Mouse (Mus musculus): ENCODE data around the gene Hist1h2aa. TPM values are rescaled to one million over a fixed set of nuclear protein-coding genes. Genes with fewer than 3 reads are reported as not detected.

Hist1h2aa gene
- polyA plus RNA-seq, 1 experiment from 2014 or later, result not detected

DNA sequence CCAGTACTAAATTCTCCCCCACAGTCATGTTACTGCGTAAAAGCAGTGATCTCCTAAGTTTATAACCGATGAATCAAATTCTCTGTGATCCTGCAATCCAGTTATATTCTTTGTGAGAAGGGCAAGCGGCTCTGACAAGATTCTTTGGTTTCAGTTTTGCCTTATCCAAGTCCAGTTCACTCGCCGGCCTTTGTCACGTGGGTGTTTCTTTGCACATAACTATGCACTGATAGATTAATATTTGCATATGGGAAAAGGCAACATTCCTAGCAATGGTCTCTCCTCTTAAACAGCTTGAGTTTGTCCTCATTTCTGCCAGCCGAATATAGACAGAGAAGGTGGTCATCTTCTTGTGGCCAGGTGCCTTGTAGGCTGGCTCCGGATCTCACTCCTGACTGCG, 3.8 kb upstream of the Hist1h2aa start:
- WGBS, result 79% methylated on average over 9 of the region's 9 CpGs
- H3K4me3 ChIP-seq (ENCODE audit: low read depth, low read length), result no peak overlapping the region
- ATAC-seq (ENCODE audit: insufficient number of reproducible peaks, insufficient read depth, low FRiP score, low read depth), result no peak

DNA sequence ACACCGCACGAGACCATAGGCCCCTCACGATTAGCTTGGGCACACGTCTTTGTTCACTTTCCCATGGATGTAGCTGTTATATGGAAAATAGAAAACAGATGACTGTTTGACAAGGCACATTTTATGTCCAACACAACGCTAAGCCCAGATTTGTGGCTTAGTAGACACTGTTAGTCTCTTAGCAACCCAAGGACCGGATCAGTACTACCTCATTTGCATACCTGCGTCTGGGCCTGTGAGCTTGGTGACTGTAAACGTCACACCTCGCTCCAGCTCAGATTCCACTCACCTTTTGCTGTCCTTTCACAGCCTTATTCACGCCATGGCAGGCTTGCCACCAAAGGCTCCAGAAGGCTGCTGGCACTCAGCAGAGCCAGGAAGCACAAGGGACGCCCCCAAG, 3.4 kb upstream of the Hist1h2aa start:
- H3K9me3 ChIP-seq (ENCODE audit: control insufficient read depth, low read depth, low read length), result no peaks in the 10 kb centered on the region
- H3K4me1 ChIP-seq (ENCODE audit: control insufficient read depth, insufficient read depth, low read length), result peaks cover 9% of the 10 kb centered on the region; the same call in 1 of the 2 replicates
- H3K27me3 ChIP-seq (ENCODE audit: control insufficient read depth, insufficient read depth, low read length), result no peaks in the 10 kb centered on the region
- H3K36me3 ChIP-seq (ENCODE audit: control insufficient read depth, insufficient read depth, low read length), result no peaks in the 10 kb centered on the region
- H3K27ac ChIP-seq (ENCODE audit: low read length), result no peak overlapping the region
- H3K4me3 ChIP-seq (ENCODE audit: low read depth, low read length), result no peak overlapping the region
- H3K4me2 ChIP-seq (replicated peaks; ENCODE audit: low read depth, low read length), result no peak overlapping the region
- no peak for ATAC-seq (ENCODE audit: insufficient number of reproducible peaks, insufficient read depth, low FRiP score, low read depth)
- 59% methylated on average over 11 of the region's 11 CpGs for WGBS
- no peak overlapping the region for H3K9ac ChIP-seq (replicated peaks; ENCODE audit: low read depth, low read length)

More for the DNA sequence above, 3.8 kb upstream of the Hist1h2aa start:
- Histone ChIP-seq H3K9ac (replicated peaks; ENCODE audit: low read depth, low read length) (no peak overlapping the region), H3K4me1 (ENCODE audit: control insufficient read depth, insufficient read depth, low read length) (peaks cover 9% of the 10 kb centered on the region; the same call in 1 of the 2 replicates), H3K9me3 (ENCODE audit: control insufficient read depth, low read depth, low read length) (no peaks in the 10 kb centered on the region), H3K4me2 (replicated peaks; ENCODE audit: low read depth, low read length) (no peak overlapping the region), H3K36me3 (ENCODE audit: control insufficient read depth, insufficient read depth, low read length) (no peaks in the 10 kb centered on the region), H3K27ac (ENCODE audit: low read length) (no peak overlapping the region), H3K27me3 (ENCODE audit: control insufficient read depth, insufficient read depth, low read length) (no peaks in the 10 kb centered on the region)

DNA sequence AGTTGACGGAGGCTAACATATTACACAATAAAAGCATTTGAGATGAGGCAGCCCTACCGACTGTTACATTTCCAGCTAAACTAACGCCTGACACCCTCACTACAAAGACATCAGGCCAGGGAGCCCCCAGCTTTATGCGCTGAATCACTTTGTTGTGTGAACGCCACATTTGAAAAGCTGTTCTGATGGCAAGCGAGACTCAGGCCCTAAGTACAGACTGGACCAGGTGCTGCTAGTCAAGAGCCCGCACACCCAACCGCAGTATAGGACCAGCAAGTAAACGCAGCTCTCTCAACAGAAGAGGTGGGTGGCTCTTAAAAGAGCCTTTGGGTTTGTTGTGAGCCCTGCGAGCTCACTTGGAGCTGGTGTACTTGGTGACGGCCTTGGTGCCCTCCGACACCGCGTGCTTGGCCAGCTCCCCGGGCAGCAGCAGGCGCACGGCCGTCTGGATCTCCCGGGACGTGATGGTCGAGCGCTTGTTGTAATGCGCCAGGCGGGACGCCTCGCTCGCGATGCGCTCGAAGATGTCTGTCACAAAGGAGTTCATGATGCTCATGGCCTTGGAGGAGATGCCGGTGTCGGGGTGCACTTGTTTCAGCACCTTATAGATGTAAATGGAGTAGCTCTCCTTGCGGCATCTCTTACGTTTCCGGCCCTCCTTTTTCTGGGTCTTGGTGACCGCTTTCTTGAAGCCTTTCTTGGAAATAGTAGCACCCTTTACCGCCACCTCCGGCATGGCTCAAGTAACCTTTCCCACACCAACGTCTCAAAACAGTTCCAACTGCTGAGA, 646 bp upstream of the Hist1h2aa start, which contains the start of gene Hist1h2ba:
TSS of gene Hist1h2ba (minus strand) at position 736 of the 790 bp plus-strand sequence.
- Histone ChIP-seq H3K9ac (replicated peaks; ENCODE audit: low read depth, low read length) (no peak within 1 kb of the TSS), H3K27me3 (ENCODE audit: control insufficient read depth, insufficient read depth, low read length) (no peaks in the 10 kb centered on the region), H3K9me3 (ENCODE audit: control insufficient read depth, low read depth, low read length) (no peaks in the 10 kb centered on the region), H3K4me2 (replicated peaks; ENCODE audit: low read depth, low read length) (no peak within 1 kb of the TSS), H3K4me1 (ENCODE audit: control insufficient read depth, insufficient read depth, low read length) (peaks cover 2% of the 10 kb centered on the region; the same call in 1 of the 2 replicates), H3K36me3 (ENCODE audit: control insufficient read depth, insufficient read depth, low read length) (no peaks in the 10 kb centered on the region), H3K27ac (ENCODE audit: low read length) (no peak within 1 kb of the TSS), H3K4me3 (ENCODE audit: low read depth, low read length) (no peak within 1 kb of the TSS)
- WGBS, result 90% methylated on average over 33 of the region's 39 CpGs
- no peak for ATAC-seq (ENCODE audit: insufficient number of reproducible peaks, insufficient read depth, low FRiP score, low read depth)

DNA sequence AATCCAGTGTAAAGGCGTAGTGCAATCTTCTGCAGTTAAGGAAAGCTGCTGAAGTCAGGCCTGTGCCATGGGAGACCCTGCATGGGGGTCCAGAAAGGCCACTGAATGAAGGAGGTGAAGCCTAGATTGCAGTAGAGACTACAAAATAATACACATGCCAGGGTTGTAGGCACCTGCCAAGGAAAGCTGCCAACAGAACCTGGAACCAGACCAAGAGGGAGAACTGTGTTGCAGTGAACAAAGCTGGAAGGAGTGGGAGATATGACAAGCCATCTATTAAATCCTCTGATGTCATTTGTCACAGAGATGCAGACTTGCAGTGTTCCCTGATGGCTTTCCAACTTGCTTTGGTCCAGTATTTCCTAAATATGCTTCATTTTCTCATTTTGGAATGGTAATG, 4.4 kb downstream of the Hist1h2aa start:
- H3K4me3 ChIP-seq (ENCODE audit: low read depth, low read length), result no peak overlapping the region
- no peaks in the 10 kb centered on the region for H3K9me3 ChIP-seq (ENCODE audit: control insufficient read depth, low read depth, low read length)
- ATAC-seq (ENCODE audit: insufficient number of reproducible peaks, insufficient read depth, low FRiP score, low read depth), result no peak
- H3K4me1 ChIP-seq (ENCODE audit: control insufficient read depth, insufficient read depth, low read length), result no peaks in the 10 kb centered on the region
- no peak overlapping the region for H3K27ac ChIP-seq (ENCODE audit: low read length)
- no peak overlapping the region for H3K9ac ChIP-seq (replicated peaks; ENCODE audit: low read depth, low read length)
- H3K4me2 ChIP-seq (replicated peaks; ENCODE audit: low read depth, low read length), result no peak overlapping the region
- no peaks in the 10 kb centered on the region for H3K27me3 ChIP-seq (ENCODE audit: control insufficient read depth, insufficient read depth, low read length)
- H3K36me3 ChIP-seq (ENCODE audit: control insufficient read depth, insufficient read depth, low read length), result no peaks in the 10 kb centered on the region
- WGBS, result 90% methylated on average over 1 of the region's 1 CpGs

DNA sequence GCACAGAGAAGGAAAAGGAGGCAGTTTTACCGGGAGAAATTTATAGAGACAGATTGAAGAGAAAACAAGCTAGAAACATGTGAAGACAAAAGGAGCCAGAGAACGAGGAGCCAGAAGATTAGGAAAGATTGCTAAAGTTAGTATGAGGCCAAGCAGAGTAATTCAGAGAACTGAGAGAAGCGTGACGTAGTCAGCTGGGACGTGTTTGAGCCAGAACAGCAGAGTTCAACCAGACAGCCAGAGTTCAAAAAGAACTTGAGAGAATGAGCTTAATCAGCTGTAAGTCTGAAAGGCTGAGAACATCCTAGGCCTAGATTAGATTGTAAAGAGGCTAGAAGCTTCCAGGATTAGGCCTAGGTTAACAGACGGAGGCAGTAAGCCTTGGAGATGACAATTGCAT, 6.0 kb downstream of the Hist1h2aa start:
- H3K4me2 ChIP-seq (replicated peaks; ENCODE audit: low read depth, low read length), result no peak overlapping the region
- no peak overlapping the region for H3K4me3 ChIP-seq (ENCODE audit: low read depth, low read length)
- ATAC-seq (ENCODE audit: insufficient number of reproducible peaks, insufficient read depth, low FRiP score, low read depth), result no peak
- 62% methylated on average over 6 of the region's 6 CpGs for WGBS
- H3K27me3 ChIP-seq (ENCODE audit: control insufficient read depth, insufficient read depth, low read length), result no peaks in the 10 kb centered on the region
- no peaks in the 10 kb centered on the region for H3K9me3 ChIP-seq (ENCODE audit: control insufficient read depth, low read depth, low read length)
- H3K36me3 ChIP-seq (ENCODE audit: control insufficient read depth, insufficient read depth, low read length), result no peaks in the 10 kb centered on the region
- no peak overlapping the region for H3K27ac ChIP-seq (ENCODE audit: low read length)
- no peaks in the 10 kb centered on the region for H3K4me1 ChIP-seq (ENCODE audit: control insufficient read depth, insufficient read depth, low read length)
- no peak overlapping the region for H3K9ac ChIP-seq (replicated peaks; ENCODE audit: low read depth, low read length)

DNA sequence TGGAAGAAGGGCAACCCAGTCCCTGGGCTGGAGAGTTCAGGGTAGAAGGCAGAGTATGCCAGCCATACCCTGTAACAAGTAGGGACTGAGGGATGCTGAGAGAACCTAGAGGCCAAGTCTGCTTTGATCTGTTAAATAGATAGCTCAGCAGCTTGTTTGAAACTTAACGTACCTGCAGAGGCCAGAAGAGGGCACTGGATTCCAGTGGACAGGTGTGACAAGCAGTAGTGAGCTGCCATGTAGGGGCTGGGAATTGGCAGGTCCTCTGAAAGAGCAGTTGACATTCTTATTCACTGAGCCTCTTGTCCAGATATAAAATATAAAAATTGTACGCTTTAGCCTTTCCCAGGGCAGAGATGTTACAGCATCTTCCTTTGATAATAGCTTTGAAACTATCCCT, 8.6 kb downstream of the Hist1h2aa start:
- Histone ChIP-seq H3K4me1 (ENCODE audit: control insufficient read depth, insufficient read depth, low read length) (no peaks in the 10 kb centered on the region), H3K4me2 (replicated peaks; ENCODE audit: low read depth, low read length) (no peak overlapping the region), H3K9ac (replicated peaks; ENCODE audit: low read depth, low read length) (no peak overlapping the region), H3K9me3 (ENCODE audit: control insufficient read depth, low read depth, low read length) (no peaks in the 10 kb centered on the region), H3K27me3 (ENCODE audit: control insufficient read depth, insufficient read depth, low read length) (no peaks in the 10 kb centered on the region), H3K27ac (ENCODE audit: low read length) (no peak overlapping the region), H3K4me3 (ENCODE audit: low read depth, low read length) (no peak overlapping the region), H3K36me3 (ENCODE audit: control insufficient read depth, insufficient read depth, low read length) (no peaks in the 10 kb centered on the region)
- 57% methylated on average over 2 of the region's 2 CpGs for WGBS
- ATAC-seq (ENCODE audit: insufficient number of reproducible peaks, insufficient read depth, low FRiP score, low read depth), result no peak

DNA sequence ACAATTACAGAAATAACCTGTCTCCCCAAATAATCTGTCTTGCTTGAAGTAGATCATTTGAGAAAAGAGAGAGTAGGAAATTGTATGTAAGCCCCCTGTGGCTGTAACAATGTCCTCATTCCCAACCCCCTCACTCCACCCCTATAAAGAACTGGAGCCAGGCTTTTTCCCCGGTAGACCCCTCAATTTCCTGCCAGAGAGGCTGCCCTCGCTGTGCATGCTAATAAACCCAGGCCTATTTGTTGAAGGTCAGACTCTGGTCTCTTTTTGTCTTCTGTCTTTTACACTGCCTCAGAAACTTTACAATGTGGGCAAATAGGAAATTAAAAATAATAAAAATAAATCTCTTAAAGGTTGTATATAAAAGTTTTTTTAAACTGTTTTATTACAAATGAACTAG, 12.0 kb downstream of the Hist1h2aa start:
- ATAC-seq (ENCODE audit: insufficient number of reproducible peaks, insufficient read depth, low FRiP score, low read depth), result no peak
- no peaks in the 10 kb centered on the region for H3K4me1 ChIP-seq (ENCODE audit: control insufficient read depth, insufficient read depth, low read length)
- WGBS, result 41% methylated on average over 2 of the region's 2 CpGs
- no peaks in the 10 kb centered on the region for H3K27me3 ChIP-seq (ENCODE audit: control insufficient read depth, insufficient read depth, low read length)
- no peak overlapping the region for H3K4me2 ChIP-seq (replicated peaks; ENCODE audit: low read depth, low read length)
- H3K27ac ChIP-seq (ENCODE audit: low read length), result no peak overlapping the region
- H3K4me3 ChIP-seq (ENCODE audit: low read depth, low read length), result no peak overlapping the region
- H3K9me3 ChIP-seq (ENCODE audit: control insufficient read depth, low read depth, low read length), result no peaks in the 10 kb centered on the region
- no peak overlapping the region for H3K9ac ChIP-seq (replicated peaks; ENCODE audit: low read depth, low read length)
- no peaks in the 10 kb centered on the region for H3K36me3 ChIP-seq (ENCODE audit: control insufficient read depth, insufficient read depth, low read length)

DNA sequence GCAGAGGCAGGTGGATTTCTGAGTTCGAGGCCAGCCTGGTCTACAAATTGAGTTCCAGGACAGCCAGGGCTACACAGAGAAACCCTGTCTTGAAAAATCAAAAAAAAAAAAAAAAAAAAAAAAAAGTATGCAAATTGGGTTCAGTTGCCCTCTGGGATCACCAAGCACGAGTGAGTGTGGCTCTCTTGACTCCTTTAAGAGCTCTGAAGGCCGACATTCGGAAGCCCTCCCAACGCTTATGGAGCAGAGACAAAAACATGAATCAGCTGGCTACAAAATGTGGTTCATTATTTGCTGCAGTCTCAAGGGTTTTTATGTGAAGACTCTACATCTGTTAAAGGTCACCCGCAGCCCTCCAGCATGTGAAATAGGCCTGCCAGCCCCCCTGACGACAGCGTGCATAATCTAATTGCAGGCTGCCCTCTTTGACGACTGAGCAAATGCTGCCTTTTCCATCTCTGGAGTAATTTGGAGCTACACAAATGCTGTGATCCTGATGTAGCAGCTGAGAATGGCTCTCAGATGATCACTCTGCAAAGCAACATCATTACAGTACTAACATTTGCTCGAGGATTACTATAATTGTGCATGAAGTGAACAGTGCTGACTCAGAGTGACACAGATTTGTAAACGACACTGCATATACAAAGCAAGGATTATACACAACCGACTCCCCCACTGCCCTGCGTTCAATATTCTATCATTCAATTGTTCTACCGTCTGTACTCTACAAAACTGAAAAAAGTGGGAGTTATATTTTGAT, 15.4 kb downstream of the Hist1h2aa start:
- Histone ChIP-seq H3K27ac (ENCODE audit: low read length) (no peak overlapping the region), H3K4me2 (replicated peaks; ENCODE audit: low read depth, low read length) (no peak overlapping the region), H3K4me3 (ENCODE audit: low read depth, low read length) (no peak overlapping the region), H3K9ac (replicated peaks; ENCODE audit: low read depth, low read length) (no peak overlapping the region), H3K4me1 (ENCODE audit: control insufficient read depth, insufficient read depth, low read length) (no peaks in the 10 kb centered on the region), H3K27me3 (ENCODE audit: control insufficient read depth, insufficient read depth, low read length) (no peaks in the 10 kb centered on the region), H3K9me3 (ENCODE audit: control insufficient read depth, low read depth, low read length) (no peaks in the 10 kb centered on the region), H3K36me3 (ENCODE audit: control insufficient read depth, insufficient read depth, low read length) (no peaks in the 10 kb centered on the region)
- 63% methylated on average over 14 of the region's 14 CpGs for WGBS
- ATAC-seq (ENCODE audit: insufficient number of reproducible peaks, insufficient read depth, low FRiP score, low read depth), result no peak
